ENCODE assay signal across 22 mouse cellular contexts in genomic region chr6:95378349-95378748, GRCm38 (mm10). TPM values are rescaled to one million over a fixed set of nuclear protein-coding genes. Genes with fewer than 3 reads are reported as not detected.
"Had no signal": no experiment of that assay in that cellular context is flagged by ENCODE, and none has a peak within 500 bp of the region (broad histone marks: within the 10 kb centered on the region; RNA-seq: fewer than 3 reads in every experiment).

No protein-coding gene starts in this region.

- H3K4me3 ChIP-seq: layer of hippocampus, adult 2 months; limb, embryonic 12.5 days; liver, embryonic 13.5 days; lung, embryonic 15.5 days; stomach, embryonic 15.5 days had no signal

- H3K27ac ChIP-seq: kidney, postnatal 0 days; layer of hippocampus, adult 2 months; limb, embryonic 12.5 days; liver, embryonic 13.5 days; lung, embryonic 15.5 days; stomach, embryonic 15.5 days had no signal

- H3K36me3 ChIP-seq: limb, embryonic 12.5 days; liver, embryonic 13.5 days; lung, embryonic 15.5 days; stomach, embryonic 15.5 days had no signal

- H3K9ac ChIP-seq: limb, embryonic 12.5 days; liver, embryonic 13.5 days; liver, postnatal 0 days; lung, embryonic 15.5 days; stomach, embryonic 15.5 days had no signal

- H3K4me2 ChIP-seq: limb, embryonic 12.5 days; liver, embryonic 13.5 days; lung, embryonic 15.5 days; stomach, embryonic 15.5 days had no signal

- H3K27me3 ChIP-seq: limb, embryonic 12.5 days; liver, embryonic 13.5 days; lung, embryonic 15.5 days; stomach, embryonic 15.5 days had no signal

- ATAC-seq: intestine, postnatal 0 days; liver, postnatal 0 days had no signal

- H3K9me3 ChIP-seq: limb, embryonic 12.5 days; liver, embryonic 13.5 days; lung, embryonic 15.5 days; stomach, embryonic 15.5 days had no signal

- DNase-seq: kidney, adult 9 months; kidney, postnatal 4 days; liver; liver, embryonic 13.5 days; liver, postnatal 0 days; lung, postnatal 14 days; midbrain, embryonic 14.5 days; retina, postnatal 1 day; right cerebral cortex, postnatal 4 days; spleen, adult 18-20 months; thymus, adult 2 months; thymus, postnatal 36 days had no signal

- H3K4me1 ChIP-seq: limb, embryonic 12.5 days; liver, embryonic 13.5 days; lung, embryonic 15.5 days; stomach, embryonic 15.5 days had no signal

RNA-seq across cellular contexts. Expression of gene Gm10234, which starts 56.4 kb away (rescaled TPM):
- total RNA-seq: layer of hippocampus, adult 2 months; layer of hippocampus, postnatal 10 days; left cerebral cortex, postnatal 36 days; monocyte, adult 5-6 weeks had no signal
- polyA plus RNA-seq: intestine, postnatal 0 days; kidney, postnatal 0 days; limb, embryonic 12.5 days; liver, embryonic 13.5 days; liver, postnatal 0 days; lung, embryonic 15.5 days; midbrain, embryonic 14.5 days; stomach, embryonic 15.5 days; testis, adult 2 months; thymus, adult 2 months had no signal
